Mouse (Mus musculus) G1E (cell line): ENCODE data around the gene Lrrc29. TPM values are rescaled to one million over a fixed set of nuclear protein-coding genes. Genes with fewer than 3 reads are reported as not detected.
A peak's percentile ranks its signal among the peaks of the same experiment; 100 is the strongest.

Experiments used
- ATAC-seq: 2 replicates; pipeline ENCODE4 v1.8.0; 2016; ENCODE audit warnings: mild to moderate bottlenecking; ENCODE audit not compliant: insufficient number of reproducible peaks, poor library complexity, low FRiP score, severe bottlenecking; ENCODE audit errors: extremely low read depth
- DNase-seq: peaks from one replicate; pipeline ENCODE4 v3.0.0; 2012; ENCODE audit warnings: low spot score
- H3K27me3 ChIP-seq: 2 replicates; pipeline ENCODE4 v1.6.1; 2012; ENCODE audit warnings: mild to moderate bottlenecking, low read length, inconsistent platforms; ENCODE audit not compliant: insufficient read depth
- H3K36me3 ChIP-seq: replicated peaks from 2 replicates; pipeline ENCODE3; 2012; ENCODE audit warnings: mild to moderate bottlenecking, inconsistent platforms
- H3K4me1 ChIP-seq: 2 replicates; pipeline ENCODE4 v1.6.1; 2012; ENCODE audit warnings: low read depth, low read length, inconsistent platforms, mixed read lengths; ENCODE audit not compliant: insufficient read depth
- H3K4me3 ChIP-seq: 2 replicates; pipeline ENCODE4 v1.5.1; 2012; ENCODE audit warnings: low read depth, mild to moderate bottlenecking, inconsistent platforms, low read length, moderate library complexity, mixed read lengths
- H3K9me3 ChIP-seq: replicated peaks from 2 replicates; pipeline ENCODE4 v1.6.1; 2012; ENCODE audit warnings: inconsistent platforms
- CTCF ChIP-seq: IDR thresholded peaks from 2 replicates; pipeline ENCODE4 v1.5.1; 2012; ENCODE audit warnings: low read depth, low read length, inconsistent platforms, mixed read lengths
- GATA1 ChIP-seq: IDR thresholded peaks from 2 replicates; pipeline ENCODE4 v1.6.1; 2012; ENCODE audit warnings: borderline replicate concordance, low read length, inconsistent platforms, mixed read lengths
- GATA2 ChIP-seq: IDR thresholded peaks from 2 replicates; pipeline ENCODE4 v1.6.1; 2012; ENCODE audit warnings: low read depth, low read length, inconsistent platforms, borderline replicate concordance
- POLR2AphosphoS5 ChIP-seq: IDR thresholded peaks from 2 replicates; pipeline ENCODE4 v1.6.1; 2012; ENCODE audit warnings: low read depth, low read length, inconsistent platforms; ENCODE audit not compliant: insufficient replicate concordance
- TAL1 ChIP-seq: conservative IDR thresholded peaks from 2 replicates; pipeline ENCODE4 v1.6.1; 2012; ENCODE audit warnings: low read depth, low read length, inconsistent platforms, mixed read lengths
- polyA plus RNA-seq: library from polyadenylated mRNA; stranded (reverse); fragments of >175 nt; gene quantifications from 2 replicates; pipeline ENCODE4 v1.2.3, GENCODE M21; 2012
- total RNA-seq, 2 experiments: library from RNA; stranded (forward) in 1 of 2; stranded (reverse) in 1 of 2; fragments of 200-1000 nt in 1 of 2; fragments of >200 nt in 1 of 2; fragmentation: Nextera tagmentation in 1 of 2; gene quantifications; 2 replicates each; pipeline ENCODE4 v1.2.3; 2014 to 2017

Gene Lrrc29
- total and polyA plus RNA-seq, 3 experiments = 1.6 to 15.5 (median 4.6) TPM

- peaks cover 62% of the 10 kb centered on the region for H3K36me3 ChIP-seq
- H3K4me3 ChIP-seq = peak overlapping the region; percentile 84
- H3K27me3 ChIP-seq = no peaks in the 10 kb centered on the region
- no peak for TF ChIP-seq CTCF
- no peak for ATAC-seq
- DNase-seq = no peak
- H3K4me1 ChIP-seq = peaks cover 54% of the 10 kb centered on the region
- H3K9me3 ChIP-seq = no peaks in the 10 kb centered on the region
Measured at GRCm38 (mm10) chr8:105325641-105326093, 411 bp downstream of the Lrrc29 start.

- no peak overlapping the region for H3K4me3 ChIP-seq
- H3K27me3 ChIP-seq = no peaks in the 10 kb centered on the region
- no peaks in the 10 kb centered on the region for H3K9me3 ChIP-seq
- H3K36me3 ChIP-seq = peaks cover 59% of the 10 kb centered on the region
- TF ChIP-seq TAL1 (peak; percentile 27), GATA1 (no peak)
- ATAC-seq (peak; percentile 42), DNase-seq (no peak)
- peaks cover 48% of the 10 kb centered on the region for H3K4me1 ChIP-seq
Measured at GRCm38 (mm10) chr8:105323183-105323582, 2.9 kb downstream of the Lrrc29 start.

GRCm38 (mm10) chr8:105318662-105319190 lies 7.4 kb downstream of the Lrrc29 start:
- DNase-seq (no peak), ATAC-seq (no peak)
- Histone ChIP-seq H3K27me3 (no peaks in the 10 kb centered on the region), H3K9me3 (no peaks in the 10 kb centered on the region), H3K36me3 (peaks cover 86% of the 10 kb centered on the region), H3K4me1 (peaks cover 17% of the 10 kb centered on the region), H3K4me3 (no peak overlapping the region)
- no peak for TF ChIP-seq GATA1
- no peak for TF ChIP-seq CTCF
- TF ChIP-seq POLR2AphosphoS5 = no peak
- no peak for TF ChIP-seq GATA2
- no peak for TF ChIP-seq TAL1

- no peak for ATAC-seq
- H3K4me1 ChIP-seq = peaks cover 10% of the 10 kb centered on the region
Measured at GRCm38 (mm10) chr8:105317941-105318340, 8.1 kb downstream of the Lrrc29 start.

GRCm38 (mm10) chr8:105315073-105315769 lies 10.9 kb downstream of the Lrrc29 start:
- no peak for DNase-seq
- no peak for ATAC-seq
- peaks cover 18% of the 10 kb centered on the region for H3K4me1 ChIP-seq
- TF ChIP-seq TAL1 = no peak
- no peak for TF ChIP-seq GATA2
- TF ChIP-seq CTCF = no peak
- no peak for TF ChIP-seq POLR2AphosphoS5
- no peak for TF ChIP-seq GATA1
- no peaks in the 10 kb centered on the region for H3K27me3 ChIP-seq
- H3K9me3 ChIP-seq = no peaks in the 10 kb centered on the region
- no peak overlapping the region for H3K4me3 ChIP-seq
- H3K36me3 ChIP-seq = peaks cover 98% of the 10 kb centered on the region

More at GRCm38 (mm10) chr8:105317941-105318340, 8.1 kb downstream of the Lrrc29 start:
- no peak for TF ChIP-seq POLR2AphosphoS5
- no peak for TF ChIP-seq GATA2
- no peak for TF ChIP-seq TAL1
- no peak for TF ChIP-seq GATA1
- no peak for TF ChIP-seq CTCF
- Histone ChIP-seq H3K36me3 (peaks cover 87% of the 10 kb centered on the region), H3K4me3 (no peak overlapping the region), H3K9me3 (no peaks in the 10 kb centered on the region), H3K27me3 (no peaks in the 10 kb centered on the region)
- DNase-seq = no peak

GRCm38 (mm10) chr8:105313622-105314402 lies 12.3 kb downstream of the Lrrc29 start:
- H3K4me1 ChIP-seq = peaks cover 14% of the 10 kb centered on the region

More at GRCm38 (mm10) chr8:105313622-105314402, 12.3 kb downstream of the Lrrc29 start:
- no peak for TF ChIP-seq GATA1
- no peak for TF ChIP-seq CTCF
- Histone ChIP-seq H3K36me3 (peaks cover 98% of the 10 kb centered on the region), H3K4me3 (no peak overlapping the region), H3K27me3 (no peaks in the 10 kb centered on the region), H3K9me3 (no peaks in the 10 kb centered on the region)
- no peak for ATAC-seq
- DNase-seq = no peak
